Mouse (Mus musculus) liver, embryonic 14.5 days (tissue): Measurements from ENCODE around the gene Ints12.

Experiments used
- CTCF ChIP-seq: IDR thresholded peaks from 2 replicates; pipeline ENCODE4 v1.5.1; 2016; ENCODE audit warnings: antibody characterized with exemption, low read depth, control low read depth
- EP300 ChIP-seq: IDR thresholded peaks from 2 replicates; pipeline ENCODE4 v1.6.1; 2016; ENCODE audit warnings: antibody characterized with exemption, low read depth

GRCm38 (mm10) chr3:133075560-133075959 is 16.1 kb upstream of the Ints12 start:
- TF ChIP-seq CTCF (no peak), EP300 (no peak)
